Mouse (Mus musculus) neural tube, embryonic 13.5 days (tissue): ENCODE data around the gene Sccpdh. TPM values are rescaled to one million over a fixed set of nuclear protein-coding genes. Genes with fewer than 3 reads are reported as not detected.

Experiments used
- ATAC-seq: fragments of 200-750 bp; cut with Nextera tagmentation; 2 replicates; pipeline ENCODE4 v1.8.0; 2017; ENCODE audit warnings: low read depth, mild to moderate bottlenecking, moderate TSS enrichment, moderate library complexity
- H3K27ac ChIP-seq: fragments of 300-500 bp; sonication (generic); replicated peaks from 2 replicates; pipeline ENCODE4 v1.5.1; 2015; ENCODE audit warnings: moderate library complexity, mild to moderate bottlenecking, inconsistent platforms
- H3K27me3 ChIP-seq: fragments of 300-500 bp; sonication (generic); 2 replicates; pipeline ENCODE4 v1.6.1; 2015; ENCODE audit warnings: mild to moderate bottlenecking, inconsistent platforms
- H3K36me3 ChIP-seq: fragments of 300-500 bp; sonication (generic); 2 replicates; pipeline ENCODE4 v1.6.1; 2015; ENCODE audit warnings: mild to moderate bottlenecking, inconsistent platforms
- H3K4me1 ChIP-seq: fragments of 300-500 bp; sonication (generic); replicated peaks from 2 replicates; pipeline ENCODE4 v1.6.1; 2015; ENCODE audit warnings: inconsistent platforms
- H3K4me2 ChIP-seq: fragments of 300-500 bp; sonication (generic); 2 replicates; pipeline ENCODE4 v1.6.1; 2015; ENCODE audit warnings: inconsistent platforms, mild to moderate bottlenecking, moderate library complexity
- H3K4me3 ChIP-seq: fragments of 300-500 bp; sonication (generic); 2 replicates; pipeline ENCODE4 v1.5.1; 2015; ENCODE audit warnings: mild to moderate bottlenecking, inconsistent platforms
- H3K9ac ChIP-seq: fragments of 300-500 bp; sonication (generic); 2 replicates; pipeline ENCODE4 v1.6.1; 2015; ENCODE audit warnings: moderate library complexity, mild to moderate bottlenecking, inconsistent platforms
- H3K9me3 ChIP-seq: fragments of 300-500 bp; sonication (generic); 2 replicates; pipeline ENCODE4 v1.6.1; 2016; ENCODE audit warnings: inconsistent platforms
- WGBS: fragments of 180-500 bp; shearing (Covaris S2); methylation state at CpG from one replicate; pipeline ENCODE4 v1.1.7; 2015; 5-methylcytosine and 5-hydroxymethylcytosine counted together
- polyA plus RNA-seq: library from polyadenylated mRNA; unstranded; fragments of >200 nt; fragmentation: Nextera tagmentation; extraction: Ambion mirVana; gene quantifications from 2 replicates; pipeline ENCODE4 v1.2.1, GENCODE M21; 2015

The Sccpdh gene
- polyA plus RNA-seq, result 156 and 157 TPM in 2 replicates

GRCm38 (mm10) chr1:179668013-179668805 is at the start of gene Sccpdh:
Gene Sccpdh (plus strand): TSS chr1:179668210.
- under 1% methylated on average over 80 of the region's 84 CpGs for WGBS
- Histone ChIP-seq H3K9ac (peak within 1 kb of the TSS; percentile 83), H3K9me3 (no peaks in the 10 kb centered on the region), H3K4me1 (peaks cover 30% of the 10 kb centered on the region), H3K4me2 (peak within 1 kb of the TSS; percentile 74), H3K4me3 (peak within 1 kb of the TSS; percentile 69), H3K36me3 (peaks cover 21% of the 10 kb centered on the region), H3K27ac (peak within 1 kb of the TSS; percentile 90), H3K27me3 (no peaks in the 10 kb centered on the region)
- peak; percentile 98 for ATAC-seq

GRCm38 (mm10) chr1:179622665-179623064 is 45.3 kb upstream of the Sccpdh start:
- no peak overlapping the region for H3K27ac ChIP-seq
- H3K9me3 ChIP-seq, result no peaks in the 10 kb centered on the region
- no peak overlapping the region for H3K4me2 ChIP-seq
- ATAC-seq, result no peak
- H3K4me3 ChIP-seq, result no peak overlapping the region
- 90% methylated on average over 12 of the region's 12 CpGs for WGBS
- H3K27me3 ChIP-seq, result no peaks in the 10 kb centered on the region
- peaks cover 27% of the 10 kb centered on the region for H3K36me3 ChIP-seq
- H3K9ac ChIP-seq, result no peak overlapping the region
- H3K4me1 ChIP-seq, result peaks cover 9% of the 10 kb centered on the region

- Histone ChIP-seq H3K27me3 (no peaks in the 10 kb centered on the region), H3K9ac (no peak overlapping the region), H3K9me3 (no peaks in the 10 kb centered on the region), H3K27ac (no peak overlapping the region), H3K4me3 (no peak overlapping the region), H3K36me3 (peaks cover 27% of the 10 kb centered on the region), H3K4me2 (no peak overlapping the region), H3K4me1 (0 out of 2 replicates have a peak, but pooled peaks cover 3% of the 10 kb centered on the region)
- 62% methylated on average over 4 of the region's 4 CpGs for WGBS
- 0 out of 2 replicates have a peak, but pooled peaks have one; percentile 21 for ATAC-seq
Measured at GRCm38 (mm10) chr1:179623657-179624056, 44.4 kb upstream of the Sccpdh start.

GRCm38 (mm10) chr1:179624354-179624753 is 43.7 kb upstream of the Sccpdh start:
- Histone ChIP-seq H3K4me1 (0 out of 2 replicates have a peak, but pooled peaks cover 3% of the 10 kb centered on the region), H3K9ac (no peak overlapping the region), H3K9me3 (no peaks in the 10 kb centered on the region), H3K36me3 (peaks cover 25% of the 10 kb centered on the region), H3K27me3 (no peaks in the 10 kb centered on the region), H3K27ac (no peak overlapping the region), H3K4me2 (no peak overlapping the region), H3K4me3 (no peak overlapping the region)
- 72% methylated on average over 4 of the region's 4 CpGs for WGBS
- ATAC-seq, result no peak

GRCm38 (mm10) chr1:179627855-179628254 is 40.2 kb upstream of the Sccpdh start:
- H3K36me3 ChIP-seq, result peaks cover 21% of the 10 kb centered on the region
- no peaks in the 10 kb centered on the region for H3K9me3 ChIP-seq
- H3K9ac ChIP-seq, result no peak overlapping the region
- H3K27ac ChIP-seq, result no peak overlapping the region
- H3K4me3 ChIP-seq, result no peak overlapping the region
- no peak for ATAC-seq
- 84% methylated on average over 4 of the region's 4 CpGs for WGBS
- no peak overlapping the region for H3K4me2 ChIP-seq
- H3K4me1 ChIP-seq, result 0 out of 2 replicates have a peak, but pooled peaks cover 3% of the 10 kb centered on the region
- H3K27me3 ChIP-seq, result no peaks in the 10 kb centered on the region

GRCm38 (mm10) chr1:179628438-179629106 is 39.4 kb upstream of the Sccpdh start:
- Histone ChIP-seq H3K4me1 (0 out of 2 replicates have a peak, but pooled peaks cover 3% of the 10 kb centered on the region), H3K4me2 (no peak overlapping the region), H3K9ac (no peak overlapping the region), H3K27ac (no peak overlapping the region), H3K9me3 (no peaks in the 10 kb centered on the region), H3K4me3 (no peak overlapping the region), H3K27me3 (no peaks in the 10 kb centered on the region), H3K36me3 (peaks cover 16% of the 10 kb centered on the region)
- no peak for ATAC-seq
- 67% methylated on average over 8 of the region's 8 CpGs for WGBS

- Histone ChIP-seq H3K4me3 (no peak overlapping the region), H3K4me1 (0 out of 2 replicates have a peak, but pooled peaks cover 3% of the 10 kb centered on the region), H3K27me3 (no peaks in the 10 kb centered on the region), H3K4me2 (no peak overlapping the region), H3K27ac (no peak overlapping the region), H3K9ac (no peak overlapping the region), H3K36me3 (peaks cover 16% of the 10 kb centered on the region), H3K9me3 (no peaks in the 10 kb centered on the region)
- 79% methylated on average over 5 of the region's 5 CpGs for WGBS
- ATAC-seq, result no peak
Measured at GRCm38 (mm10) chr1:179629276-179629675, 38.7 kb upstream of the Sccpdh start.

GRCm38 (mm10) chr1:179632746-179633413 is 35.1 kb upstream of the Sccpdh start:
- Histone ChIP-seq H3K9me3 (no peaks in the 10 kb centered on the region), H3K27ac (no peak overlapping the region), H3K4me2 (no peak overlapping the region), H3K36me3 (no peaks in the 10 kb centered on the region), H3K27me3 (no peaks in the 10 kb centered on the region), H3K4me3 (no peak overlapping the region), H3K9ac (no peak overlapping the region), H3K4me1 (0 out of 2 replicates have a peak, but pooled peaks cover 3% of the 10 kb centered on the region)
- WGBS, result 79% methylated on average over 11 of the region's 11 CpGs
- no peak for ATAC-seq

GRCm38 (mm10) chr1:179633414-179633752 is 34.6 kb upstream of the Sccpdh start:
- Histone ChIP-seq H3K27ac (no peak overlapping the region), H3K9ac (no peak overlapping the region), H3K36me3 (no peaks in the 10 kb centered on the region), H3K4me3 (no peak overlapping the region), H3K4me1 (0 out of 2 replicates have a peak, but pooled peaks cover under 1% of the 10 kb centered on the region), H3K27me3 (no peaks in the 10 kb centered on the region), H3K9me3 (no peaks in the 10 kb centered on the region), H3K4me2 (no peak overlapping the region)
- WGBS, result 16% methylated on average over 1 of the region's 1 CpGs
- no peak for ATAC-seq

GRCm38 (mm10) chr1:179634159-179634558 is 33.9 kb upstream of the Sccpdh start:
- no peaks in the 10 kb centered on the region for H3K9me3 ChIP-seq
- H3K27me3 ChIP-seq, result no peaks in the 10 kb centered on the region
- no peak overlapping the region for H3K4me3 ChIP-seq
- 88% methylated on average over 3 of the region's 3 CpGs for WGBS
- H3K4me1 ChIP-seq, result no peaks in the 10 kb centered on the region
- H3K36me3 ChIP-seq, result no peaks in the 10 kb centered on the region
- H3K9ac ChIP-seq, result no peak overlapping the region
- H3K27ac ChIP-seq, result no peak overlapping the region
- ATAC-seq, result no peak
- no peak overlapping the region for H3K4me2 ChIP-seq

- H3K9ac ChIP-seq, result no peak overlapping the region
- H3K4me2 ChIP-seq, result no peak overlapping the region
- 85% methylated on average over 4 of the region's 4 CpGs for WGBS
- peaks cover 6% of the 10 kb centered on the region; the same call in 1 of the 2 replicates for H3K4me1 ChIP-seq
- no peak overlapping the region for H3K27ac ChIP-seq
- no peak overlapping the region for H3K4me3 ChIP-seq
- no peaks in the 10 kb centered on the region for H3K36me3 ChIP-seq
- no peaks in the 10 kb centered on the region for H3K9me3 ChIP-seq
- no peaks in the 10 kb centered on the region for H3K27me3 ChIP-seq
- no peak for ATAC-seq
Measured at GRCm38 (mm10) chr1:179642726-179643125, 25.3 kb upstream of the Sccpdh start.

- Histone ChIP-seq H3K27ac (no peak overlapping the region), H3K36me3 (no peaks in the 10 kb centered on the region), H3K4me3 (no peak overlapping the region), H3K9me3 (no peaks in the 10 kb centered on the region), H3K9ac (no peak overlapping the region), H3K27me3 (no peaks in the 10 kb centered on the region), H3K4me1 (peaks cover 6% of the 10 kb centered on the region; the same call in 1 of the 2 replicates), H3K4me2 (no peak overlapping the region)
- 66% methylated on average over 3 of the region's 3 CpGs for WGBS
- ATAC-seq, result no peak
Measured at GRCm38 (mm10) chr1:179644151-179644550, 23.9 kb upstream of the Sccpdh start.
